Mouse (Mus musculus): ENCODE measurements at regions not wholly inside any gene's neighbourhood (a gene's known extent, or its start where the extent isn't known, plus 50 kb on each side); places are given as distances from the start of the nearest gene placed in this dataset.

GRCm38 (mm10) chr6:98769999-98770398 is 427.4 kb upstream of the Gm765 start:
- TF ChIP-seq POLR2A (IDR thresholded peaks at IDR 0.05; ENCODE audit: insufficient read length, low read depth) (no peak), TCF12 (IDR thresholded peaks at IDR 0.05; ENCODE audit: insufficient read depth, poor library complexity, severe bottlenecking) (no peak), MAX (IDR thresholded peaks at IDR 0.05; ENCODE audit: low read depth) (no peak), POLR2AphosphoS2 (IDR thresholded peaks at IDR 0.05; ENCODE audit: insufficient read length, low read depth) (no peak)

Measured in myocyte (in vitro differentiated cells).